Mouse (Mus musculus) lung, postnatal 0 days (tissue): Measurements from ENCODE around the gene Nup210.

Experiments
- CTCF ChIP-seq: IDR thresholded peaks from 2 replicates; pipeline ENCODE4 v1.5.1; 2016; ENCODE audit warnings: antibody characterized with exemption, mild to moderate bottlenecking
- EP300 ChIP-seq: IDR thresholded peaks from 2 replicates; pipeline ENCODE4 v1.6.1; 2016; ENCODE audit warnings: antibody characterized with exemption, mild to moderate bottlenecking, control low read depth

DNA sequence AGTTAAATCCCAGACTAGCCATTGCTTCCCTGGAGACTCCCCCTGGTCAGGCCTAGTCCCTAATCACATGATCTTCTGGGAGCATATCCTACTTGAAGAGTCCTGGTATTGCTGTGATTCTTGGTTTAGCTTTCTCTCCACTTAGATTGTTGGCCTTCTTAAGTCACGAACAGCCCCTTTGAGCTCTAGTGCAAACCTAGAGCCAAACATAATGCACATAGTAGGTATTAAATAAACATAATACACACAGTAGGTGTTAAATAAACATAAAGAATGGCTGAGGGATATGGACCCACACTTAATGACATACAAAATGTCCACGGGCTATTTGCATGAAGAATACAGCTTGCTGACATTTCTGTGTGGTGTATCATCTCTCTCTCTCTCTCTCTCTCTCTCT lies 112.5 kb downstream of the Nup210 start:
- TF ChIP-seq CTCF (no peak), EP300 (no peak)
